25 mouse cellular contexts compared by ENCODE assay signal in genomic region chr4:63859785-63860203, GRCm38 (mm10). TPM values are rescaled to one million over a fixed set of nuclear protein-coding genes. Genes with fewer than 3 reads are reported as not detected.
DNase-seq lines count a peak whose midpoint lies in the region; ATAC-seq and TF ChIP-seq lines count a peak whose summit lies in the region.
"Had no signal": no experiment of that assay in that cellular context is flagged by ENCODE, and none has a peak within 500 bp of the region (broad histone marks: within the 10 kb centered on the region; RNA-seq: fewer than 3 reads in every experiment).

No protein-coding gene starts in this region.

- H3K4me3 ChIP-seq in C2C12 (ENCODE audit: insufficient read depth, poor library complexity, severe bottlenecking) (no peak overlapping the region), myocyte (no peak overlapping the region)
- H3K4me3 ChIP-seq: embryonic facial prominence, embryonic 15.5 days; forebrain, embryonic 12.5 days; heart, embryonic 12.5 days; neural tube, embryonic 13.5 days had no signal

- no peaks in the 10 kb centered on the region for H3K79me3 ChIP-seq in C2C12 (ENCODE audit: low read depth)

- no peaks in the 10 kb centered on the region for H3K36me3 ChIP-seq in C2C12 (ENCODE audit: control insufficient read depth, insufficient read depth)
- no peaks in the 10 kb centered on the region for H3K36me3 ChIP-seq in myocyte (ENCODE audit: control insufficient read depth, insufficient read depth)
- H3K36me3 ChIP-seq: embryonic facial prominence, embryonic 15.5 days; forebrain, embryonic 12.5 days; heart, embryonic 12.5 days; neural tube, embryonic 13.5 days had no signal

- TF ChIP-seq POLR2A in myocyte (IDR thresholded peaks at IDR 0.05; ENCODE audit: insufficient read length, low read depth): no peak

- peak; percentile 67 for DNase-seq in heart, adult 11 months
- DNase-seq in heart, postnatal 14 days: no peak
- no peak for DNase-seq in retina, postnatal 1 day
- no peak for DNase-seq in heart, adult 8-10 months (ENCODE audit: low spot score)
- DNase-seq: B cell, adult 2 months; cerebellum, adult 9-10 months; gastrocnemius, postnatal 10 days; heart, postnatal 36 days; kidney, adult 8-10 months; kidney, postnatal 4 days; lung, postnatal 10 days; right cerebral cortex, postnatal 25 days had no signal

- H3K4me2 ChIP-seq in myocyte (ENCODE audit: low read depth): peak overlapping the region; percentile 68
- H3K4me2 ChIP-seq: embryonic facial prominence, embryonic 15.5 days; forebrain, embryonic 12.5 days; heart, embryonic 12.5 days; neural tube, embryonic 13.5 days had no signal

- ATAC-seq in activated CD4-positive, CD25-positive, alpha-beta regulatory T cell, adult 4 months: peak; percentile 31
- ATAC-seq: hindbrain, postnatal 0 days had no signal

- H3K27me3 ChIP-seq in C2C12 (ENCODE audit: control insufficient read depth, insufficient read depth, insufficient read length) (no peaks in the 10 kb centered on the region), myocyte (ENCODE audit: control insufficient read depth, insufficient read depth, insufficient read length) (no peaks in the 10 kb centered on the region)
- H3K27me3 ChIP-seq: embryonic facial prominence, embryonic 15.5 days; forebrain, embryonic 12.5 days; neural tube, embryonic 13.5 days had no signal

- H3K79me2 ChIP-seq in C2C12 (ENCODE audit: control insufficient read depth, insufficient read depth) (no peaks in the 10 kb centered on the region), myocyte (ENCODE audit: control insufficient read depth, insufficient read depth) (no peaks in the 10 kb centered on the region)

- intact Hi-C loops in heart, postnatal 14 days (cut with DNase I): no loop called here

- no peak for TF ChIP-seq CTCF in C2C12 (IDR thresholded peaks at IDR 0.05; ENCODE audit: control insufficient read depth, insufficient read depth, insufficient read length)

- no peak overlapping the region for H3ac ChIP-seq in C2C12 (ENCODE audit: control insufficient read depth, insufficient read length, low read depth)
- no peak overlapping the region for H3ac ChIP-seq in myocyte (ENCODE audit: control insufficient read depth, insufficient read length)

TF ChIP-seq in C2C12, 6 proteins besides CTCF, POLR2A, EP300 and RAD21:
- peak; percentile 52 for TF ChIP-seq USF1 (IDR thresholded peaks at IDR 0.05; ENCODE audit: low read depth)
- TF ChIP-seq FOSL1 (IDR thresholded peaks at IDR 0.05; ENCODE audit: insufficient read depth, low read length, poor library complexity, severe bottlenecking): no peak

TF ChIP-seq in myocyte, 11 proteins besides CTCF, POLR2A, EP300 and RAD21:
- no peak for TF ChIP-seq TCF3 (IDR thresholded peaks at IDR 0.05; ENCODE audit: insufficient read length, low read depth)
- peak; percentile 60 for TF ChIP-seq USF1 (IDR thresholded peaks at IDR 0.05; ENCODE audit: low read depth)

RNA-seq across cellular contexts. Expression of gene Tnfsf8, which starts 1.4 kb away (rescaled TPM):
- not detected for total RNA-seq in heart, postnatal 14 days (2021)
- not detected for polyA plus RNA-seq in C2C12 (2012; fragmentation: generic; extraction: Trizol)
- polyA plus RNA-seq in activated CD4-positive, CD25-positive, alpha-beta regulatory T cell, adult 4 months (2017; shearing (Covaris generic)): 10 to 100 TPM; 71.6 to 77.3 TPM
- 0.02 TPM for polyA plus RNA-seq in myocyte (2012; fragmentation: generic; extraction: Trizol)
- total RNA-seq in heart, adult 8-10 months (2022): under 1 TPM in 1 of 4 experiments, not detected in 3; 0.06 TPM
- total RNA-seq: heart, postnatal 36 days; hindbrain, postnatal 0 days; layer of hippocampus, postnatal 10 days; left cerebral cortex, postnatal 14 days; MEL; midbrain, postnatal 0 days had no signal
- polyA plus RNA-seq: embryonic facial prominence, embryonic 15.5 days; forebrain, embryonic 12.5 days; heart, embryonic 12.5 days; liver, embryonic 16.5 days; midbrain, postnatal 0 days; neural tube, embryonic 13.5 days had no signal

Comparison
In these comparisons a context has a peak if more than half of its experiments do, and no peak if none do; other contexts are left out.
1. RNA of gene Tnfsf8, which starts 1.4 kb away (polyA plus RNA-seq): 71.6 to 77.3 TPM in activated CD4-positive, CD25-positive, alpha-beta regulatory T cell, adult 4 months; 0.02 TPM in myocyte (single experiment) and not detected in C2C12 (single experiment); every median in the first group is over 10 times any median in the second.